Comparison of ENCODE assay signal across 8 mouse cellular contexts in genomic region chr10:61928725-61929651, GRCm38 (mm10). TPM values are rescaled to one million over a fixed set of nuclear protein-coding genes. Genes with fewer than 3 reads are reported as not detected.
DNase-seq lines count a peak whose midpoint lies in the region; ATAC-seq and TF ChIP-seq lines count a peak whose summit lies in the region.

No protein-coding gene starts in this region.

- DNase-seq in MN1 (ENCODE audit: low spot score): peak; percentile 49
- peak; percentile 76 for DNase-seq in embryo, embryonic 11 days
- DNase-seq in hindbrain, postnatal 0 days (ENCODE audit: low spot score): no peak
- DNase-seq in urinary bladder, postnatal 4 days (ENCODE audit: low spot score in 2 of 2): no peak
- DNase-seq in cerebellum, postnatal 4 days (ENCODE audit: low spot score in 2 of 2): no peak
- DNase-seq in spleen, postnatal 14 days (ENCODE audit: low spot score in 2 of 2): no peak

- no peaks in the 10 kb centered on the region for H3K36me3 ChIP-seq in hindbrain, postnatal 0 days (ENCODE audit: insufficient read depth, low read length)
- no peaks in the 10 kb centered on the region for H3K36me3 ChIP-seq in liver, embryonic 12.5 days
- H3K36me3 ChIP-seq in neural tube, embryonic 15.5 days: no peaks in the 10 kb centered on the region

- H3K9me3 ChIP-seq in hindbrain, postnatal 0 days (ENCODE audit: low read length): no peaks in the 10 kb centered on the region
- H3K9me3 ChIP-seq in liver, embryonic 12.5 days (replicated peaks): no peaks in the 10 kb centered on the region
- no peaks in the 10 kb centered on the region for H3K9me3 ChIP-seq in neural tube, embryonic 15.5 days (replicated peaks)

- H3K4me1 ChIP-seq in hindbrain, postnatal 0 days (ENCODE audit: insufficient read depth, low read length): peaks cover 6% of the 10 kb centered on the region; the same call in 1 of the 2 replicates
- peaks cover 30% of the 10 kb centered on the region for H3K4me1 ChIP-seq in liver, embryonic 12.5 days
- peaks cover 12% of the 10 kb centered on the region for H3K4me1 ChIP-seq in neural tube, embryonic 15.5 days

- no peak overlapping the region for H3K4me2 ChIP-seq in hindbrain, postnatal 0 days (ENCODE audit: low read depth, low read length)
- peak overlapping the region; percentile 32 for H3K4me2 ChIP-seq in liver, embryonic 12.5 days
- H3K4me2 ChIP-seq in neural tube, embryonic 15.5 days: peak overlapping the region; percentile 22

- no peak overlapping the region for H3K9ac ChIP-seq in hindbrain, postnatal 0 days (replicated peaks; ENCODE audit: low read length)
- H3K9ac ChIP-seq in liver, embryonic 12.5 days: no peak overlapping the region
- H3K9ac ChIP-seq in neural tube, embryonic 15.5 days (replicated peaks): 0 out of 2 replicates have a peak overlapping the region, but pooled peaks have one; percentile 2

- no peak overlapping the region for H3K27ac ChIP-seq in hindbrain, postnatal 0 days
- peak overlapping the region; percentile 17; the same call in 1 of the 2 replicates for H3K27ac ChIP-seq in liver, embryonic 12.5 days
- peak overlapping the region; percentile 48 for H3K27ac ChIP-seq in neural tube, embryonic 15.5 days (replicated peaks)

- no peaks in the 10 kb centered on the region for H3K27me3 ChIP-seq in hindbrain, postnatal 0 days (ENCODE audit: insufficient read depth, low read length)
- H3K27me3 ChIP-seq in liver, embryonic 12.5 days (replicated peaks): peaks cover 17% of the 10 kb centered on the region; the same call in 1 of the 2 replicates
- H3K27me3 ChIP-seq in neural tube, embryonic 15.5 days (replicated peaks): no peaks in the 10 kb centered on the region

- ATAC-seq in hindbrain, postnatal 0 days: peak; percentile 62; the same call in 1 of the 2 replicates
- ATAC-seq in liver, embryonic 12.5 days: peak; percentile 76
- ATAC-seq in neural tube, embryonic 15.5 days (ENCODE audit: low FRiP score): peak; percentile 38; the same call in 1 of the 2 replicates

- 15% methylated on average over 24 of the region's 24 CpGs for WGBS in hindbrain, postnatal 0 days
- 4% methylated on average over 24 of the region's 24 CpGs for WGBS in liver, embryonic 12.5 days (ENCODE audit: insufficient replicate concordance)
- 10% methylated on average over 24 of the region's 24 CpGs for WGBS in neural tube, embryonic 15.5 days

- TF ChIP-seq CTCF in hindbrain, postnatal 0 days (IDR thresholded peaks at IDR 0.05; ENCODE audit: low read depth): no peak

- H3K4me3 ChIP-seq in hindbrain, postnatal 0 days (ENCODE audit: low read length): no peak overlapping the region
- H3K4me3 ChIP-seq in liver, embryonic 12.5 days: no peak overlapping the region
- no peak overlapping the region for H3K4me3 ChIP-seq in neural tube, embryonic 15.5 days (replicated peaks)

RNA-seq across cellular contexts. Expression of gene Col13a1, which starts 49.9 kb away (rescaled TPM):
- 2.5 and 4.2 TPM in 2 replicates for total RNA-seq in hindbrain, postnatal 0 days (2014; rRNA removed)
- 1.6 and 1.7 TPM in 2 replicates for polyA plus RNA-seq in hindbrain, postnatal 0 days (2015; fragmentation: Nextera tagmentation; extraction: Ambion mirVana)
- polyA plus RNA-seq in liver, embryonic 12.5 days (2016; fragmentation: Nextera tagmentation; extraction: Ambion mirVana): 2.6 and 5.0 TPM in 2 replicates
- 3.5 and 4.3 TPM in 2 replicates for polyA plus RNA-seq in neural tube, embryonic 15.5 days (2015; fragmentation: Nextera tagmentation; extraction: Ambion mirVana)

Comparison
In these comparisons a context has a peak if more than half of its experiments do, and no peak if none do; other contexts are left out.
1. DNase-seq: peak in MN1 (single experiment) and embryo, embryonic 11 days (single experiment); none in hindbrain, postnatal 0 days (single experiment), urinary bladder, postnatal 4 days (0 of 2), cerebellum, postnatal 4 days (0 of 2) and spleen, postnatal 14 days (0 of 2).
2. Peak in every context shown above with its lines, with median percentiles within 50 percentile points of each other: ATAC-seq.